Mouse (Mus musculus) gonadal fat pad, adult 2 months (tissue): ENCODE data around the gene Zfp202. TPM values are rescaled to one million over a fixed set of nuclear protein-coding genes. Genes with fewer than 3 reads are reported as not detected.
"Not testable (repeated sequence)": the region's sequence is repeated elsewhere in the genome, so short reads cannot be mapped to it uniquely, and the experiment has no call there.

ENCODE experiments used
- DNase-seq: peaks from one replicate; pipeline ENCODE4 v3.0.0-alpha.2; 2012; ENCODE audit warnings: low read depth
- polyA plus RNA-seq: library from polyadenylated mRNA; depleted of rRNA; stranded (reverse); fragments of >200 nt; gene quantifications from 2 replicates; pipeline ENCODE4 v1.2.3, GENCODE M21; 2012; rRNA removed

Zfp202 gene
- polyA plus RNA-seq: 1.6 TPM in 2 replicates

DNA sequence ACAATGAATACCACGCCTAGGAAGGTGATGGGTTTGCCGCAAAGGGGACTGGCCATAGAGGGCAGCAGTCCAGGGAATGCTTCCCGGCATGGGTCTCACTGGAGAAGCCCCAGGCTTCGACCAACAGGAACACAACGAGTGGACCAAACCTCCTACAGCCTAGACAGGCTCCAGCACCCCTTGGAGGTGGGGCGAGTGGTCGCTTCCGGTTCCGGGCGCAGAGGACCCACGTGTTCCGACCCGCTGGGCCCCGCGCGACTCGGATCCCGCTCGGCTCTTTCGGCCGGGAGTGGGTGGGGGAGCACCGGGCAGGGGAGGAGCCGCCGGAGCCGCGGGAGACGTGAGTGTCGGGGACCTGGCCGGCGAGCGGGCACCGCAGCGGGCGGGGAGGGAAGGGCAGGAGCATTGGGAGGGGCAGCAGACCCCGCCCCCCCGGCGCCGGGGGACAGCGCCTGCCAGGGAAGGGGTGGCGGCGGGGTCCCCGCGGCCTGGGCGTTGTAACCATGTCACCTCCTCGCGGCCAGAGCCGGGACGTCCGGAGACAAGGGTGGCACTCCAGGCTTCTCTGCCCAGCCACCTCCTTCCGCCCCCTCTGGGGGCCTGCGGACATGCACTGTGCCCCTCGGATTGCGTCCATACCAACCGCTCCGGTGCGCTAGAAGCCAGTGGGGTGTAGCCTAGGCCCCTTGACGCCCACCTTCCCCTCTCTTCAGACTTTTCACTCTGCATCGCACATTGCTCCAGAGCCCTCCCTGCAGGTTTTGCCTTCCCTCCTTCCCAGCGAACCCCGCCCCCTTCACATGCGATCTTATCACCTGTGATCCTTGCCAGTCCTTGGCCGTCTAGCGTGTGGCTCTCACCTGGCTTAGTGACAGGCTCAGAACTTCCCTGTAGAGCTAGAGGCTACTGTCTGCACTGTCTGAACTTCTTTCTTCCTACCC is at the start of gene Zfp202:
TSS of gene Zfp202 (plus strand) at position 219 of the 941 bp plus-strand sequence.
- no peak for DNase-seq

- no peak for DNase-seq
These were observed 36.9 kb upstream of the Zfp202 start for GRCm38 (mm10) chr9:40155118-40155644.

GRCm38 (mm10) chr9:40166446-40166845 is 25.7 kb upstream of the Zfp202 start:
- no peak for DNase-seq

DNA sequence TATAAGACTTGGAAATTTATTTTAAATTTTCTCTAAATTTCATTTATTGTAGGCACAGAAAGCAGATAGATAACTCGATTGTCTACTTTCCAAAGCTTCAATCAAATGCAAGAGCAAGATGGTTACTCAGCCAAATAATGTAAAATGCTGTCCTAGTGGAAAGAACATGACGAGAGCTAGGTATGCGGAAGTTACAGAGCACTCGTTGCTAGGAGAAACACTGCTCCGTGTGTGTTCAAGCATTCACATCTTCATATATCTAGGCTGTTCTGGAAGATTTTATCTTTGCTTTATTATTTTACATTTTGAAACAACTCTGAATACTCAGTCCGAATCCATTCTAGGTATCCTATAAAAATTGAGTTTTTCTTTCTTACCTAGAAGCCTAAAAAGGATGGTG is 15.1 kb upstream of the Zfp202 start:
- DNase-seq: no peak

DNA sequence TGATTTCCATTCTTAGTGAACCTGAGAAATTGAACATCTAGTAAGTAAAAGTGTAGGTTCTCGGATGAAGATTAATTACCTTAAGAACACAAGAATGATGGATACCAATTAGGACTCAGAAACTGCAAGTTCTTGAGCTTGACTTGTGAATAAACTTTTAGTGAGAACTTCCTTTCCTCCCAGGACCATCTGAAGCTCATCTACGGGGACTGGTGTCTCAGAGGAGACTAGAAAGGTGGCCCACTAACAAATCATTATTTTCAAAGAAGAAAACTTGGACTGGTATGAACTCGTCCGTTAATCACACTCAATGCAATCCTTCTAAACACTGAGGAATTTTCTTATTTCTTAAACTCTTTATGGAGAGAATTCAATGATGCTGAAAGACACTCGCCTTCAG is 11.5 kb upstream of the Zfp202 start, which contains the start of gene Olfr986:
TSS of gene Olfr986 (plus strand) at position 301 of the 400 bp plus-strand sequence.
- no peak for DNase-seq

DNA sequence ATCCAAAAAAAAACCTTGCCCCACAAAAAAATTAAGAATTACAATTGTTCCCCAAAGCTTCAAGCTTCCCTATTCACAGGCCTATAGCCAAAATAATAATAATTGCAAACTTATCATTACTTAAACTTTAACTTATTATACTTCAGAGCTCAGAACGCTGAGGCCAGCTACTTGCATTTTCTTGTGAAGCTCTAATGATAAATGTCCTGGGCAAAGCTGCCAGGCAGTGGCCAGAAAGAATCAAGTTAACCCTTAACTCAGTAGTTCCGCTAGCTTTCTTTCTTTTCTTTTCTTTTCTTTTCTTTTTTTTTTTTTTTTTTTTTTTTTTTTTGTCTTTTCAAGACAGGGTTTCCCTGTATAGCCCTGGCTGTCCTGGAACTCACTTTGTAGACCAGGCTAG is 7.0 kb upstream of the Zfp202 start:
- DNase-seq: not testable (repeated sequence)

DNA sequence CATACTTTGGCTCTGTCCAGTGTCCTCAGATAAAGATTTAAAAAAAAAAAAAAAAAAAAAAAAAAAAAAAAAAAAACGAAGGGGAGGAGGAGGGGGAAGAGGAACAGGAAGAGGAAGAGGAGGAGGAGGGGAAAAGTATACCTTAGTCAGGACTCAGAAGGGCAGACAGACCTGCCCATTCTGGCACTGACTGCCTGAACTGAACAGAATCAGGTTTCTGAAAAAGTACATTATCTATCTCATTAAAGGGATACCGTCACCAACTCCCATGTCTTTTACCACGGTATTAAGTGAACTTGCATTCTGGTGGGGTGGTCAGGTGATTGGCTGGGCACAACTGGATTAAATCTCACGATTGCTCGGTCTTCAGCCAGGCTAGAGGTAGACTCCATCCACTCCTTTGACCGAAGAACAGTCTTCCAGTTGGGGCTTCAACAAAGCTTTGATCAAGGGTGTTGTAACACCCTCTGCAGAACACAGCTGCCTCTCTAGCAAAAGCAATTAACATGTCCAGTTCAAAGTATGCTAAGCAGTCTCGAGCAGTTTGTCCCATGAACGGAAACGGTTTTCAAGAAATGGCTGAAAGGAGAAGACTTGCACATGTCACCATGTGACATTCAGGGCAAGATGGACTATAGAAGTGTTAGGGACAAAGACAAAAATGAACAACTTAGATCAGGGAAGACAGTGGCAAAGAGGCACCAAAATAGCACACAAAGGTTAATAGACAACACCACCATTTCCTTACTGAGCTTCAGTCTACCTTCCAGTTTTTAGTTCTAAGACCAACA is 835 bp upstream of the Zfp202 start:
- DNase-seq: no peak

DNA sequence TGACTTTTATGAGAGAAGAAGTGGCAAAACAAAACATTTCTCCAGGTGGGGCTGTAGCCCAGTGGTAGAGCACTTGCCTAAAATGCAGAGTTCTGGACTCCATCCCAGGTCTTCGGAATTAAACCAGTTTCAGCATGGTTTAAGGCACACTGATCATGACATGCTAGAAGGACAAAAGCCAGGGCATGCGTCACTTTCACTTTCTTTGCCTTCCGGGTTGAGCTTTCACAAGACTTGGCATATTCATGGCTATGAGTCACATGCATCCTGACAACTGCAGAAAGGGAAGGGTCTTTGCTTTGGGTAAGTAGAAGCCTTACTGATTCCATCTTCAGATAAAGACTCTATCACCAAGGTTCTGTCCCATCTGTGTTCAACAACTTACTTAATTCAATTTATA is 3.9 kb downstream of the Zfp202 start:
- no peak for DNase-seq

- no peak for DNase-seq
These were observed 14.4 kb downstream of the Zfp202 start for GRCm38 (mm10) chr9:40206546-40206950.

- DNase-seq: no peak
These were observed 18.6 kb downstream of the Zfp202 start for GRCm38 (mm10) chr9:40210744-40211143.

DNA sequence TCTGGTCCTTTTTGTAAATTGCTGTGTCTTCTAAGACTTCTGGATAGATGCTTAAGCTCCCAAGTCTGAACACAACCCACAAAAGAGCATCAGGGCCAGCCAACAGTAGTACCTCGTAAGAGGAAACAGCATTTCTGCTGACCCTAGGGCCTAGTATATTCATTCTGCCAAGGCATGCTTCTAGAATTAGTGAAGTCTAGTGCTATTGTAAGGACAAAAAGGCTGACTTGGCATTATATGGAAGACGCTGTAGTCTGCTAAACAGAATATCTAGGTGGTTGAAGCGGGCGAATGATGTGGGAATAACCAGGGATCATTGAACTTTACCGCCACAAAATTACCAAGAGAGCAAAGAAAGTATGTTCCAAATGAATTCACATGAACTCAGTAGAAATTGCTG is 21.9 kb downstream of the Zfp202 start:
- DNase-seq: no peak

DNA sequence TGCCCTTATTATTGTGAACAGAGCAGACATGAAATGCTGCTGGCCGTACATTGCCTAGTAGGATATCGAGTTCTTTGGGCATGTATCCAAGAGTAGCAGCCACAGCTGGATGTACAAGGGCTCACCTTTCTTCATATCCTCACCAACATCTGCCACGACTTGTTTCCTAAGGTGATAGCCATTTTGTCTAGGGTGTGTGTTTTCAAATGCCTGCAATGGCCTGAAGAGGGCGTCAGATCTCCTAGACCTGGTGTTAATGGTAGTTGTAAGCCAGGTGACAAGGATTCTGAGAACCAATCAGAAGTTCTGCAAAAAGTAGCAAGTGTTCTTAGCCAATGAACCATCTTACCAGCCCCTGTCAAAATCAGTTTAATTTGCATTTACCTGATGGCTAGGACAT is 24.5 kb downstream of the Zfp202 start:
- no peak for DNase-seq

DNA sequence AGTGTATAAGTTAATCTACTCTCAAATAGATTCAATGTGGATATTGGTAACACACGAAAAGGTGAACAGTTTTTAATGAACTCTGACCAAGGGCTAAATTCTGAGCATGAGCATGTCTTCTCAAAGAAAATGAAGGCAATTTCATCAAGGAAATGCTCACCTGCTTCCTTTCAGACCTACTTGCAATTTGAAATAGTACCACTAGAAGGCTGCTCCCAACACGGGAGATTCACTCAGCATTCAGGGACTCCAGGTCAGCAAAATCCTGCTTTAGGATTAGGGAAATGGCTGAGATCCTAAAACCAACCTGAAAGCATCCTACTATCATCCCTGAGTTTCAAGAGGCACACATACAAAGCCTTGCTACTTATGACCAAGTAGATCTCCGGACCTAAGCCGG is 32.2 kb downstream of the Zfp202 start:
- no peak for DNase-seq

GRCm38 (mm10) chr9:40227874-40228789 is 36.0 kb downstream of the Zfp202 start:
- DNase-seq: no peak

- DNase-seq: no peak
These were observed 36.8 kb downstream of the Zfp202 start for GRCm38 (mm10) chr9:40228804-40229331.

DNA sequence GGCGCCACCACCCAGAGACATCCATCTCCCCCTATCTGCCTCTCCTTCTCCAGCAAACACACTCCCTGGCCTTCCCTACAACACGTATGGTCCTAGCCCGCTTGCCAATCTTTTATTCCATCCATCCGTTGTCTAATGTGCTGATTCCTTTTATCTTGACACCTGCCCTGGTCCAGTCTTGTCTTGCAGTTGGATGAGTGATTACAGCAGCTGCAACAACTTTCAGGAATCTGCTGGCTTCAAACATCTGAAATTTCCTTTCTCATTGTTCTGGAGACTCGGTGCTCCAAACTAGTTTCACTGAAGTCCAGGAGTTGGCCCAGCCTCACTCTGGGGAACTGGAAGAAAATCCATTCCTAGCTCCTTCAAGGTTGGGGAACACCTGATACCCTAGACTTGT is 37.4 kb downstream of the Zfp202 start:
- no peak for DNase-seq

- DNase-seq: no peak
These were observed 38.9 kb downstream of the Zfp202 start for GRCm38 (mm10) chr9:40231019-40231418.

DNA sequence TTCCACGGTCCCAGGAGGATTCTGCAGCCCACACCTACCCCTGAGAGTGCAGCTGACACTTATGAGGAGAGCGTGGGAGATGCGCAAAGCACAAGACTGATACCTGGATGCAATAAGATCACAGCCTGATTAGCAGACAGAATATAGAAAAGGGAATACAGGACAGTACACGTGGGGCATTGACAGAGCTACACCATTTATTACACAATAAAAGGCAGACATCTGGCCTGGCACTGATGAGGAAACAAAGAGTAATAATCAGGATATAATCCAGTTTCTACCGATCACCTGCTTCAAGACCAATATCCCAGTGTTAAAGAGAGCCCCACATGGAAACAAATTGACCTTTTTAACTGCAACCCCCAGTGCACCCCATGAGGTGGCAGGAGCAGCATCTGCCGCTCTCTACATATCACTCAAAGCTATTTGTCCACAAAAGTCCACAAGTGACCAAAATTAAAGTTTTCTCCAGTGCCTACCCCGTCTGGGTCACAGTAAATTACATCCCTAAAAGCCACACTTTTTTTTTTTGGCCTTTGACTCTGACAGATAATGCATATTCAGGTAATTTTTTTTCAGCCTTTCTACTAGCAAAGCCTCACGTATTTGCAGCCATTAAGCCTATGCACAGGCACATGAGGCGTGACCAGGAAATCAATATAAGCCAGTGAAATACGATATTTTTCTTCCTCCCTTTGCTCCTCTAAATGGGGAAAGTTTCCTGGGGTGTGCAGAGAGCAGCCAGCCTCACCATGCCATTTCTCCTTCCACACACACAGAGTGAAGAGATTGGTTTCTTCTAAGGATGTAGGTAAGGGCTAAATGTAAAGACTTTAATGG is 42.3 kb downstream of the Zfp202 start:
- DNase-seq: no peak

- no peak for DNase-seq
These were observed 43.1 kb downstream of the Zfp202 start for GRCm38 (mm10) chr9:40235220-40235619.

DNA sequence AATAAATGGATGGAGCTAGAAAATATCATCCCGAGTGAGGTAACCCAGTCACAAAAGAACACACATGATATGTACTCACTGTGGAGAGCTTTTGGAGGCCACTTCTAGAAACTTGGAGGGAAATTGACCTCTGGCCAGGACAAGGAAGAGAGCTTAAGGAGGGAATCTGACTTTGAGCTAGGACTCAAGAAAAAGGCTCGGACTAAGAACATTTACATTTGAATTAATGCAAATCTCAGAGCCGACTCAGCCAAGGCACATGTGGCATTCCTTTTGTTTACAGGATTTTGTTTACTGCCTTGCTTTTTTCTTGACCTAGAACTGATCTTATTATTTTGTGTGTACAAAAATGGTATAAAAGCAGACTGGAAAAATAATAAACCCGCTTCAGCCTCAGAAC is 47.6 kb downstream of the Zfp202 start:
- no peak for DNase-seq
